Mouse (Mus musculus) liver, postnatal 0 days (tissue): Measurements from ENCODE around the gene Aldh3b2. TPM values are rescaled to one million over a fixed set of nuclear protein-coding genes. Genes with fewer than 3 reads are reported as not detected.

Source experiments
- ATAC-seq: fragments of 200-750 bp; cut with Nextera tagmentation; 2 replicates; pipeline ENCODE4 v1.8.0; 2017; ENCODE audit warnings: mild to moderate bottlenecking, moderate library complexity
- DNase-seq: peaks from one replicate; pipeline ENCODE4 v3.0.0-alpha.2; 2016
- H3K27ac ChIP-seq: fragments of 300-500 bp; sonication (generic); 2 replicates; pipeline ENCODE4 v1.5.1; 2014; ENCODE audit warnings: antibody characterized with exemption, moderate library complexity, mild to moderate bottlenecking, low read depth
- H3K27me3 ChIP-seq: fragments of 300-500 bp; sonication (generic); 2 replicates; pipeline ENCODE4 v1.6.1; 2014; ENCODE audit warnings: low read length, control low read depth, mixed read lengths; ENCODE audit not compliant: insufficient read depth
- H3K36me3 ChIP-seq: fragments of 300-500 bp; sonication (generic); replicated peaks from 2 replicates; pipeline ENCODE4 v1.6.1; 2014; ENCODE audit warnings: mild to moderate bottlenecking, control low read depth, low read length, moderate library complexity, mixed read lengths; ENCODE audit not compliant: insufficient read depth
- H3K4me1 ChIP-seq: fragments of 300-500 bp; sonication (generic); 2 replicates; pipeline ENCODE4 v1.6.1; 2014; ENCODE audit warnings: antibody characterized with exemption, mild to moderate bottlenecking, control low read depth; ENCODE audit not compliant: insufficient read depth
- H3K4me2 ChIP-seq: fragments of 300-500 bp; sonication (generic); 2 replicates; pipeline ENCODE4 v1.6.1; 2014; ENCODE audit warnings: low read depth, mild to moderate bottlenecking, low read length, moderate library complexity, mixed read lengths
- H3K4me3 ChIP-seq: fragments of 300-500 bp; sonication (generic); 2 replicates; pipeline ENCODE4 v1.5.1; 2014; ENCODE audit warnings: low read depth, low read length
- H3K9ac ChIP-seq: fragments of 300-500 bp; sonication (generic); replicated peaks from 2 replicates; pipeline ENCODE4 v1.6.1; 2014; ENCODE audit warnings: mild to moderate bottlenecking, moderate library complexity
- H3K9me3 ChIP-seq: fragments of 300-500 bp; sonication (generic); 2 replicates; pipeline ENCODE4 v1.6.1; 2016; ENCODE audit warnings: mild to moderate bottlenecking, control low read depth, low read length, mixed read lengths
- CTCF ChIP-seq: sonication (generic); IDR thresholded peaks from 2 replicates; pipeline ENCODE4 v1.5.1; 2016; ENCODE audit warnings: antibody characterized with exemption, low read depth
- EP300 ChIP-seq: IDR thresholded peaks from 2 replicates; pipeline ENCODE4 v1.6.1; 2016; ENCODE audit warnings: antibody characterized with exemption, low read depth, mild to moderate bottlenecking
- WGBS: fragments of 180-500 bp; shearing (Covaris S2); extraction: QIAGEN DNeasy Blood & Tissue Kit; methylation state at CpG from one replicate; pipeline ENCODE4 v1.1.7; 2014; ENCODE audit not compliant: insufficient replicate concordance; 5-methylcytosine and 5-hydroxymethylcytosine counted together
- polyA plus RNA-seq: library from polyadenylated mRNA; unstranded; fragments of >200 nt; fragmentation: Nextera tagmentation; extraction: Ambion mirVana; gene quantifications from 2 replicates; pipeline ENCODE4 v1.2.1, GENCODE M21; 2015

Aldh3b2 gene
- polyA plus RNA-seq, 1 experiment from 2014 or later, result 0.09 TPM

- peak; percentile 3; the same call in 1 of the 2 replicates for ATAC-seq
- Histone ChIP-seq H3K9me3 (no peaks in the 10 kb centered on the region), H3K36me3 (0 out of 2 replicates have a peak, but pooled peaks cover 6% of the 10 kb centered on the region), H3K4me2 (peak overlapping the region; percentile 100), H3K27me3 (no peaks in the 10 kb centered on the region), H3K9ac (peak overlapping the region; percentile 83), H3K4me1 (peaks cover 14% of the 10 kb centered on the region), H3K27ac (peak overlapping the region; percentile 97), H3K4me3 (peak overlapping the region; percentile 80)
- DNase-seq, result no peak
- TF ChIP-seq CTCF, result no peak
- no peak for TF ChIP-seq EP300
- 25% methylated on average over 17 of the region's 17 CpGs for WGBS
Measured at GRCm38 (mm10) chr19:4000949-4001525, 28.9 kb downstream of the Aldh3b2 start.

GRCm38 (mm10) chr19:4001752-4002151 is 29.6 kb downstream of the Aldh3b2 start:
- H3K4me3 ChIP-seq, result no peak overlapping the region
- peaks cover 13% of the 10 kb centered on the region; the same call in 1 of the 2 replicates for H3K36me3 ChIP-seq
- H3K9me3 ChIP-seq, result no peaks in the 10 kb centered on the region
- no peak for TF ChIP-seq CTCF
- no peak for TF ChIP-seq EP300
- no peak for DNase-seq
- 88% methylated on average over 5 of the region's 5 CpGs for WGBS
- no peaks in the 10 kb centered on the region for H3K27me3 ChIP-seq
- H3K4me1 ChIP-seq, result peaks cover 14% of the 10 kb centered on the region
- H3K27ac ChIP-seq, result no peak overlapping the region
- no peak overlapping the region for H3K9ac ChIP-seq
- ATAC-seq, result no peak
- no peak overlapping the region for H3K4me2 ChIP-seq

- H3K4me2 ChIP-seq, result no peak within 1 kb of the TSS
- DNase-seq (peak; percentile 10), ATAC-seq (no peak)
- 93% methylated on average over 1 of the region's 1 CpGs for whole genome bisulfite sequencing
- H3K27me3 ChIP-seq, result no peaks in the 10 kb centered on the region
- H3K36me3 ChIP-seq, result peaks cover 26% of the 10 kb centered on the region
- no peak within 1 kb of the TSS for H3K9ac ChIP-seq
- no peak within 1 kb of the TSS for H3K4me3 ChIP-seq
- H3K27ac ChIP-seq, result no peak within 1 kb of the TSS
- TF ChIP-seq CTCF, result no peak
- TF ChIP-seq EP300, result no peak
- no peaks in the 10 kb centered on the region for H3K9me3 ChIP-seq
- peaks cover 14% of the 10 kb centered on the region for H3K4me1 ChIP-seq
Measured at GRCm38 (mm10) chr19:4003112-4003511, 31.0 kb downstream of the Aldh3b2 start, which contains the start of gene Doc2g. Doc2g (plus strand) TSS chr19:4003313.

GRCm38 (mm10) chr19:4003641-4004040 is 31.5 kb downstream of the Aldh3b2 start:
- Histone ChIP-seq H3K4me1 (peaks cover 14% of the 10 kb centered on the region), H3K4me3 (no peak overlapping the region)
- 79% methylated on average over 12 of the region's 12 CpGs for WGBS

GRCm38 (mm10) chr19:4004331-4004730 is 32.2 kb downstream of the Aldh3b2 start:
- H3K9ac ChIP-seq, result no peak overlapping the region
- TF ChIP-seq CTCF (no peak), EP300 (no peak)
- peaks cover 38% of the 10 kb centered on the region for H3K36me3 ChIP-seq
- ATAC-seq (no peak), DNase-seq (peak; percentile 13)
- no peaks in the 10 kb centered on the region for H3K9me3 ChIP-seq
- no peak overlapping the region for H3K4me2 ChIP-seq
- H3K27me3 ChIP-seq, result no peaks in the 10 kb centered on the region
- no peak overlapping the region for H3K4me3 ChIP-seq
- 90% methylated on average over 15 of the region's 15 CpGs for WGBS
- H3K4me1 ChIP-seq, result peaks cover 11% of the 10 kb centered on the region
- H3K27ac ChIP-seq, result no peak overlapping the region

More at GRCm38 (mm10) chr19:4003641-4004040, 31.5 kb downstream of the Aldh3b2 start:
- H3K9me3 ChIP-seq, result no peaks in the 10 kb centered on the region
- no peak overlapping the region for H3K27ac ChIP-seq
- H3K9ac ChIP-seq, result no peak overlapping the region
- no peak for DNase-seq
- H3K27me3 ChIP-seq, result no peaks in the 10 kb centered on the region
- peaks cover 32% of the 10 kb centered on the region for H3K36me3 ChIP-seq
- H3K4me2 ChIP-seq, result no peak overlapping the region
- no peak for ATAC-seq
- TF ChIP-seq CTCF (no peak), EP300 (no peak)

- H3K9ac ChIP-seq, result no peak overlapping the region
- H3K9me3 ChIP-seq, result no peaks in the 10 kb centered on the region
- no peak overlapping the region for H3K4me3 ChIP-seq
- WGBS, result 82% methylated on average over 9 of the region's 9 CpGs
- no peak for ATAC-seq
- H3K27me3 ChIP-seq, result no peaks in the 10 kb centered on the region
- no peak overlapping the region for H3K4me2 ChIP-seq
- H3K36me3 ChIP-seq, result peaks cover 44% of the 10 kb centered on the region
- no peak overlapping the region for H3K27ac ChIP-seq
- peaks cover 11% of the 10 kb centered on the region for H3K4me1 ChIP-seq
- TF ChIP-seq CTCF, result no peak
- TF ChIP-seq EP300, result no peak
- DNase-seq, result peak; percentile 11
Measured at GRCm38 (mm10) chr19:4005091-4005490, 33.0 kb downstream of the Aldh3b2 start.
